Mouse (Mus musculus): ENCODE measurements around the gene Pdlim5. TPM values are rescaled to one million over a fixed set of nuclear protein-coding genes. Genes with fewer than 3 reads are reported as not detected.
"Not testable (repeated sequence)": the region's sequence is repeated elsewhere in the genome, so short reads cannot be mapped to it uniquely, and the experiment has no call there.

Pdlim5 gene
- polyA plus RNA-seq (2016; fragmentation: Nextera tagmentation; extraction: Ambion mirVana) = 16.1 and 18.1 TPM in 2 replicates

- peak within 1 kb of the TSS; percentile 80 for H3K4me3 ChIP-seq
- H3K4me1 ChIP-seq = peaks cover 9% of the 10 kb centered on the region
- no peak within 1 kb of the TSS for H3K27ac ChIP-seq
- peak within 1 kb of the TSS; percentile 73 for H3K9ac ChIP-seq
- no peaks in the 10 kb centered on the region for H3K9me3 ChIP-seq
- ATAC-seq (ENCODE audit: low FRiP score, low read depth) = peak; percentile 99
- under 1% methylated on average over 46 of the region's 46 CpGs for WGBS
- H3K4me2 ChIP-seq (replicated peaks) = peak within 1 kb of the TSS; percentile 73
- no peaks in the 10 kb centered on the region for H3K36me3 ChIP-seq
- no peaks in the 10 kb centered on the region; the same call in 1 of the 2 replicates for H3K27me3 ChIP-seq (replicated peaks)
These were observed at the start of gene Pdlim5 for GRCm38 (mm10) chr3:142395520-142396193. TSS of gene Pdlim5 (minus strand) at chr3:142395696.

- H3K36me3 ChIP-seq = no peaks in the 10 kb centered on the region
- 40% methylated on average over 4 of the region's 4 CpGs for WGBS
- H3K4me1 ChIP-seq = no peaks in the 10 kb centered on the region
- 0 out of 2 replicates have a peak, but pooled peaks have one; percentile 33 for ATAC-seq (ENCODE audit: low FRiP score, low read depth)
- no peaks in the 10 kb centered on the region for H3K27me3 ChIP-seq (replicated peaks)
- H3K9ac ChIP-seq = no peak overlapping the region
- no peak overlapping the region for H3K4me2 ChIP-seq (replicated peaks)
- no peak overlapping the region for H3K4me3 ChIP-seq
- H3K27ac ChIP-seq = no peak overlapping the region
- H3K9me3 ChIP-seq = no peaks in the 10 kb centered on the region
These were observed 48.2 kb upstream of the Pdlim5 start for GRCm38 (mm10) chr3:142443710-142444043.

GRCm38 (mm10) chr3:142443006-142443709 lies 47.7 kb upstream of the Pdlim5 start:
- H3K27me3 ChIP-seq (replicated peaks) = no peaks in the 10 kb centered on the region
- H3K27ac ChIP-seq = no peak overlapping the region
- ATAC-seq (ENCODE audit: low FRiP score, low read depth) = no peak
- H3K9me3 ChIP-seq = no peaks in the 10 kb centered on the region
- H3K4me3 ChIP-seq = no peak overlapping the region
- H3K36me3 ChIP-seq = no peaks in the 10 kb centered on the region
- H3K4me2 ChIP-seq (replicated peaks) = no peak overlapping the region
- no peak overlapping the region for H3K9ac ChIP-seq
- 20% methylated on average over 12 of the region's 12 CpGs for WGBS
- H3K4me1 ChIP-seq = no peaks in the 10 kb centered on the region

DNA sequence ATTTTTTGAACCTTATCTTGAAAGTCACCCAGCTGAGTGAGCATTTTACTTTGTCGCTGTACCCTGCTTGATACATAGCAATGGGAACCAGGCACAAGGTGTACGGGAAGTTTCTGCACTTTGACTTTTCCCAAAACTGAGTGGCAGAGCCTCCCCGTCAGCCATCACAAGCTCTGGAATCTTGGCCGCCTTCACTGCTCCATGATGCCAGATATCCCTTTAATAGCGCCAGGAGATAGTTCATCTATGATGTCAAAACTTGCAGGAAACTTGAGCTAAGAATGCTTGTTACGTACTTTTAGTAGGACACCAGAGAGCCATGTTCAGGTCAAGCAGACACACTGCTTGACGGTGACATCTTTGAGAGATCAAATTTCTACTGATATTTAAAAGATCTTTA lies 46.7 kb upstream of the Pdlim5 start:
- H3K4me2 ChIP-seq (replicated peaks) = no peak overlapping the region
- H3K9me3 ChIP-seq = no peaks in the 10 kb centered on the region
- no peaks in the 10 kb centered on the region for H3K27me3 ChIP-seq (replicated peaks)
- no peak overlapping the region for H3K27ac ChIP-seq
- no peaks in the 10 kb centered on the region for H3K4me1 ChIP-seq
- no peak overlapping the region for H3K4me3 ChIP-seq
- no peaks in the 10 kb centered on the region for H3K36me3 ChIP-seq
- H3K9ac ChIP-seq = no peak overlapping the region
- no peak for ATAC-seq (ENCODE audit: low FRiP score, low read depth)
- 89% methylated on average over 7 of the region's 7 CpGs for WGBS

GRCm38 (mm10) chr3:142441142-142441541 lies 45.6 kb upstream of the Pdlim5 start:
- no peak overlapping the region for H3K27ac ChIP-seq

DNA sequence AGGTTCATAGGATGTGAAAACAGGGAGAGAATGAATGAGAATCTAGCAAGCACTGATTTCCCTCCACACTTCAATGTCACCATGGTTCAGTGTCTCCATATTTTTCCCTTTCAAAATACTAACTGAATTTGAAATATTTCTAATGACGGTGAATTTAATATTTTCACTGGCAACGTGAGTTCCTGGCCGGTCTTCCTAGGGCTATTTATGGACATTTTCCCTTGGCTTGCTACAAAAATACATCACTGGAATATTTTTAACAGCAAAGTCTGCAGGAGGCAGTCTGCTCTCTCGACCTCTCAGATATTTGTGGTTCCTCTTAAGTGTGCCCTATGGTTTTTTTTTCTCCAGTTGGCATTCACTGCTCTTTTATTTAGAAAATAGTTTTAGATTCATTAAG lies 44.7 kb upstream of the Pdlim5 start:
- Histone ChIP-seq H3K4me3 (no peak overlapping the region), H3K9ac (no peak overlapping the region), H3K27me3 (replicated peaks) (no peaks in the 10 kb centered on the region), H3K36me3 (no peaks in the 10 kb centered on the region), H3K4me2 (replicated peaks) (no peak overlapping the region), H3K9me3 (no peaks in the 10 kb centered on the region), H3K27ac (no peak overlapping the region), H3K4me1 (no peaks in the 10 kb centered on the region)
- no peak for ATAC-seq (ENCODE audit: low FRiP score, low read depth)
- WGBS = 71% methylated on average over 4 of the region's 4 CpGs

More at GRCm38 (mm10) chr3:142441142-142441541, 45.6 kb upstream of the Pdlim5 start:
- no peak overlapping the region for H3K4me2 ChIP-seq (replicated peaks)
- no peaks in the 10 kb centered on the region for H3K9me3 ChIP-seq
- ATAC-seq (ENCODE audit: low FRiP score, low read depth) = no peak
- H3K4me3 ChIP-seq = no peak overlapping the region
- H3K9ac ChIP-seq = no peak overlapping the region
- no peaks in the 10 kb centered on the region for H3K27me3 ChIP-seq (replicated peaks)
- H3K36me3 ChIP-seq = no peaks in the 10 kb centered on the region
- no peaks in the 10 kb centered on the region for H3K4me1 ChIP-seq
- 67% methylated on average over 5 of the region's 5 CpGs for WGBS

GRCm38 (mm10) chr3:142439591-142440093 lies 44.1 kb upstream of the Pdlim5 start:
- Histone ChIP-seq H3K4me3 (no peak overlapping the region), H3K27me3 (replicated peaks) (no peaks in the 10 kb centered on the region), H3K9me3 (no peaks in the 10 kb centered on the region), H3K36me3 (no peaks in the 10 kb centered on the region), H3K27ac (no peak overlapping the region), H3K4me1 (no peaks in the 10 kb centered on the region), H3K9ac (no peak overlapping the region), H3K4me2 (replicated peaks) (no peak overlapping the region)
- ATAC-seq (ENCODE audit: low FRiP score, low read depth) = no peak
- 29% methylated on average over 7 of the region's 7 CpGs for WGBS

DNA sequence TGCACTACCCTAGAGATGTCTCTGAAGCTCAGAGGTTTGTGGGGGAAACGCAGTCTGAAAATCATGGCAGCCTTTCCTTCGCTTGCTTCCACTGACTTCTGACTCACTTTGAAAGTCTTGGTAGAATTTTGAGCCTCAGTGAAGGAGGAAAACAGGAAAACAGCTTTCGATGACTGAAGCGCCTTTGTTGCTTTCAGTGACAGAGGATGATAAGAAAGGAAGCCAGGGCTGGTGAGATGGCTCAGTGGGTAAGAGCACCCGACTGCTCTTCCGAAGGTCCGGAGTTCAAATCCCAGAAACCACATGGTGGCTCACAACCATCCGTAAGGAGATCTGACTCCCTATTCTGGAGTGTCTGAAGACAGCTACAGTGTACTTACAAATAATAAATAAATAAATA lies 43.1 kb upstream of the Pdlim5 start:
- not testable (repeated sequence) for H3K9ac ChIP-seq; H3K4me3 ChIP-seq; H3K27ac ChIP-seq; H3K4me2 ChIP-seq (replicated peaks); H3K27me3 ChIP-seq (replicated peaks); H3K4me1 ChIP-seq; ATAC-seq (ENCODE audit: low FRiP score, low read depth); H3K36me3 ChIP-seq; H3K9me3 ChIP-seq
- 92% methylated on average over 8 of the region's 8 CpGs for WGBS

- H3K27ac ChIP-seq = no peak overlapping the region
- ATAC-seq (ENCODE audit: low FRiP score, low read depth) = no peak
- H3K4me2 ChIP-seq (replicated peaks) = no peak overlapping the region
- 39% methylated on average over 6 of the region's 6 CpGs for WGBS
- H3K36me3 ChIP-seq = no peaks in the 10 kb centered on the region
- no peaks in the 10 kb centered on the region for H3K27me3 ChIP-seq (replicated peaks)
- H3K9me3 ChIP-seq = no peaks in the 10 kb centered on the region
- H3K4me1 ChIP-seq = no peaks in the 10 kb centered on the region
- no peak overlapping the region for H3K4me3 ChIP-seq
- H3K9ac ChIP-seq = no peak overlapping the region
These were observed 41.3 kb upstream of the Pdlim5 start for GRCm38 (mm10) chr3:142436824-142437223.

GRCm38 (mm10) chr3:142436212-142436611 lies 40.7 kb upstream of the Pdlim5 start:
- Histone ChIP-seq H3K4me3 (no peak overlapping the region), H3K9me3 (no peaks in the 10 kb centered on the region), H3K4me1 (no peaks in the 10 kb centered on the region), H3K4me2 (replicated peaks) (no peak overlapping the region), H3K36me3 (no peaks in the 10 kb centered on the region), H3K27me3 (replicated peaks) (no peaks in the 10 kb centered on the region), H3K27ac (no peak overlapping the region), H3K9ac (no peak overlapping the region)
- no peak for ATAC-seq (ENCODE audit: low FRiP score, low read depth)
- WGBS = 60% methylated on average over 5 of the region's 5 CpGs

GRCm38 (mm10) chr3:142434786-142435168 lies 39.3 kb upstream of the Pdlim5 start:
- H3K27me3 ChIP-seq (replicated peaks) = no peaks in the 10 kb centered on the region
- H3K9me3 ChIP-seq = no peaks in the 10 kb centered on the region
- H3K27ac ChIP-seq = no peak overlapping the region
- WGBS = 50% methylated on average over 4 of the region's 4 CpGs
- no peaks in the 10 kb centered on the region for H3K36me3 ChIP-seq
- H3K4me2 ChIP-seq (replicated peaks) = no peak overlapping the region
- no peak overlapping the region for H3K4me3 ChIP-seq
- H3K9ac ChIP-seq = no peak overlapping the region
- H3K4me1 ChIP-seq = no peaks in the 10 kb centered on the region
- ATAC-seq (ENCODE audit: low FRiP score, low read depth) = no peak

DNA sequence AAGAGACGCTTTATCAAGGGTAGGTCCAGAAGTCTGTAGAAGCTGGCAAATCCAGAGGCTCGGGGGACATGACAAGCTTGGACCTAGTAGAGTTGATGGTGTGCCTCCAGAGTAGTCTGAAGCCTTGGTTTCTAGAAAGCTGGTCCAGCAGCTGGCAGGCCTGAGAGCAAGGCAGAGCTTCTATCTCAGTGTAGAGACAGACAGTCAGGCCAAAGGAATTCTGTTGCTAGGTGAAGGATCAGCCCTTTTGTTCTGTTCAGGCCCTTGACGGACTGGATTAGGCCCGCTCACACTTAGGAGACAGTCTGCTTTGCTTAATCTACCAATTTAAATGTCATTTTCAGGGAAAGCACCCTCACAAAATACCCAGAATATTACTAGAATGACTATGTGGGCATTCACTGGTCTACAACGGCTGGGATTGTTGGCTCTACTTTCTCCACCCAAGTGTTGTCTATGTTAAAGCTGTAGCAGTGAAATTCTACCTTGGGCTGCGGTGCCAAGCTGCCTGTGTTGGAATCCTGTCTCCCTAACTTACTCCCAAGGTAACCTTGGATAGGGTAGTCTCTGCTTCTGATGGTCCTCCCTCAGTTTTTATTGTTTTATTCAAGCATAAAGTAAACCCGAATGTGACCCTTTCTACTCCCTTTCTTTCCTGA lies 38.8 kb upstream of the Pdlim5 start:
- no peak overlapping the region for H3K27ac ChIP-seq
- no peaks in the 10 kb centered on the region for H3K36me3 ChIP-seq
- no peak overlapping the region for H3K4me2 ChIP-seq (replicated peaks)
- WGBS = 46% methylated on average over 7 of the region's 7 CpGs
- ATAC-seq (ENCODE audit: low FRiP score, low read depth) = 0 out of 2 replicates have a peak, but pooled peaks have one; percentile 17
- H3K9me3 ChIP-seq = no peaks in the 10 kb centered on the region
- no peak overlapping the region for H3K4me3 ChIP-seq
- no peaks in the 10 kb centered on the region for H3K27me3 ChIP-seq (replicated peaks)
- H3K9ac ChIP-seq = no peak overlapping the region
- H3K4me1 ChIP-seq = no peaks in the 10 kb centered on the region
